Mouse (Mus musculus) heart, embryonic 13.5 days (tissue): Measurements from ENCODE around the gene Cep63. TPM values are rescaled to one million over a fixed set of nuclear protein-coding genes. Genes with fewer than 3 reads are reported as not detected.

ENCODE experiments used
- ATAC-seq: fragments of 200-750 bp; cut with Nextera tagmentation; 2 replicates; pipeline ENCODE4 v1.8.0; 2017; ENCODE audit warnings: moderate TSS enrichment; ENCODE audit not compliant: insufficient number of reproducible peaks, low FRiP score, low TSS enrichment; ENCODE audit errors: extremely low read depth
- H3K27ac ChIP-seq: fragments of 300-500 bp; sonication (generic); replicated peaks from 2 replicates; pipeline ENCODE4 v1.5.1; 2015; ENCODE audit warnings: moderate library complexity, mild to moderate bottlenecking, inconsistent platforms
- H3K27me3 ChIP-seq: fragments of 300-500 bp; sonication (generic); replicated peaks from 2 replicates; pipeline ENCODE4 v1.6.1; 2015; ENCODE audit warnings: mild to moderate bottlenecking, inconsistent platforms
- H3K36me3 ChIP-seq: fragments of 300-500 bp; sonication (generic); 2 replicates; pipeline ENCODE4 v1.6.1; 2015; ENCODE audit warnings: mild to moderate bottlenecking, inconsistent platforms
- H3K4me1 ChIP-seq: fragments of 300-500 bp; sonication (generic); 2 replicates; pipeline ENCODE4 v1.6.1; 2015; ENCODE audit warnings: inconsistent platforms
- H3K4me2 ChIP-seq: fragments of 300-500 bp; sonication (generic); 2 replicates; pipeline ENCODE4 v1.6.1; 2015; ENCODE audit warnings: inconsistent platforms, mild to moderate bottlenecking, moderate library complexity
- H3K4me3 ChIP-seq: fragments of 300-500 bp; sonication (generic); 2 replicates; pipeline ENCODE4 v1.5.1; 2015; ENCODE audit warnings: moderate library complexity, mild to moderate bottlenecking, inconsistent platforms
- H3K9ac ChIP-seq: fragments of 300-500 bp; sonication (generic); 2 replicates; pipeline ENCODE4 v1.6.1; 2015; ENCODE audit warnings: inconsistent platforms, mild to moderate bottlenecking, moderate library complexity
- H3K9me3 ChIP-seq: fragments of 300-500 bp; sonication (generic); 2 replicates; pipeline ENCODE4 v1.6.1; 2016; ENCODE audit warnings: inconsistent platforms
- WGBS: fragments of 180-500 bp; shearing (Covaris S2); methylation state at CpG from one replicate; pipeline ENCODE4 v1.1.7; 2015; ENCODE audit warnings: mixed read lengths; 5-methylcytosine and 5-hydroxymethylcytosine counted together
- polyA plus RNA-seq: library from polyadenylated mRNA; unstranded; fragments of >200 nt; fragmentation: Nextera tagmentation; extraction: Ambion mirVana; gene quantifications from 2 replicates; pipeline ENCODE4 v1.2.1, GENCODE M21; 2015

The Cep63 gene
- polyA plus RNA-seq, 1 experiment from 2014 or later = 43.6 TPM

DNA sequence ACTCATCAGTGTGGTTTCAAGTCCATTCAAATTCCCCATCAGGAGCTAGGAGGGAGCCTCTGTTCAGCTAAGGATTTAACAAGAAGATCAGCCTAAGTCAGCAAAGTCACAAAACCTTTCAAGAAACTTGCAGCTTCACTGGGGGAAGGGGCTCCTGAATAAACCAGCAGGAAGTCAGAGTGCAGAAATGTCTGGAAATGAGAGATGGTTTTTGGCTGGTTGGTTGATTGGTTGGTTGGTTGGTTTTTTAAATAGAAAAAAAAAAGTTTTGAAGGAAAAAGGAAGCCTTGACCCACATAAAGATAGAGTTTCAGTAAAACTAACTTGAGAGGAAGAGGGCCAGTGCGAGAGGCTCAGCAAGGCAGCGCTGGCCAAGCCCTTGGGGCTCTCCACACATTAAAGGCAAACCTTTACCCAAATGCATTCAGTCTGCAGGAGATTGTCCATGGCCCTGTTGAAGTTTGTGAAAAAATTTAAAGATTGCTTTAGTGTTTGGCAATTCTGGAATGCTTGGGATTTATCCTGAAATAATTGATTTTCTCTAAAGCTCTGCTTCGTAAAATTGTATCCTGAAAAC, 18.9 kb upstream of the Cep63 start:
- ATAC-seq = no peak
- 76% methylated on average over 3 of the region's 3 CpGs for WGBS
- Histone ChIP-seq H3K36me3 (no peaks in the 10 kb centered on the region), H3K27ac (peak overlapping the region; percentile 90), H3K9ac (no peak overlapping the region), H3K27me3 (no peaks in the 10 kb centered on the region), H3K4me3 (no peak overlapping the region), H3K9me3 (no peaks in the 10 kb centered on the region), H3K4me1 (peaks cover 51% of the 10 kb centered on the region), H3K4me2 (no peak overlapping the region)

GRCm38 (mm10) chr9:102643486-102644101, 17.3 kb upstream of the Cep63 start:
- H3K4me2 ChIP-seq = peak overlapping the region; percentile 54
- H3K4me1 ChIP-seq = peaks cover 61% of the 10 kb centered on the region
- peak overlapping the region; percentile 90 for H3K27ac ChIP-seq
- ATAC-seq = 0 out of 2 replicates have a peak, but pooled peaks have one; percentile 40
- no peaks in the 10 kb centered on the region for H3K27me3 ChIP-seq
- H3K36me3 ChIP-seq = no peaks in the 10 kb centered on the region
- H3K4me3 ChIP-seq = peak overlapping the region; percentile 24
- WGBS = 13% methylated on average over 10 of the region's 10 CpGs
- peak overlapping the region; percentile 72 for H3K9ac ChIP-seq
- no peaks in the 10 kb centered on the region for H3K9me3 ChIP-seq

DNA sequence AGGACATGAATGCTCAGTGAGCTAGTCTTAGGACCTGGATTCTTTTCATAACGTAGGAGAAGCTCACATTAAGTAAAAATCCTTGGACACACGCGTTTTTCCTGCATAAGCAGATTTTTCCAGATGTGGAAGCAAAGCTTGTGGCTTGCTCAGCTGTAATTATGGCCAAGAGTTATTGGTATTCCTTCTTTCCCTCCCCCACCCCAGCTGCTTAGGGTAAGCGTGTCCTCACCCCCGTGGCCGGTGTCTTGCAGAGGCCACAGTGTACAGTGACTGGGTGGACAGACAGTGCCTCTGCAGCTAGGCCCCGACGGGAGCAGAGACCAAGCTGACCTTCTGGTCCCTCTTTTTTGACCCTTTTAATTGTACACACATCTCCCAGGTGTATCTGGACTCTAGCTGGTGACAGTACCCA, 16.7 kb upstream of the Cep63 start:
- Histone ChIP-seq H3K27ac (peak overlapping the region; percentile 90), H3K27me3 (no peaks in the 10 kb centered on the region), H3K9ac (peak overlapping the region; percentile 72; the same call in 1 of the 2 replicates), H3K36me3 (no peaks in the 10 kb centered on the region), H3K4me1 (peaks cover 62% of the 10 kb centered on the region), H3K9me3 (no peaks in the 10 kb centered on the region), H3K4me3 (no peak overlapping the region), H3K4me2 (peak overlapping the region; percentile 54)
- no peak for ATAC-seq
- 33% methylated on average over 8 of the region's 8 CpGs for WGBS

DNA sequence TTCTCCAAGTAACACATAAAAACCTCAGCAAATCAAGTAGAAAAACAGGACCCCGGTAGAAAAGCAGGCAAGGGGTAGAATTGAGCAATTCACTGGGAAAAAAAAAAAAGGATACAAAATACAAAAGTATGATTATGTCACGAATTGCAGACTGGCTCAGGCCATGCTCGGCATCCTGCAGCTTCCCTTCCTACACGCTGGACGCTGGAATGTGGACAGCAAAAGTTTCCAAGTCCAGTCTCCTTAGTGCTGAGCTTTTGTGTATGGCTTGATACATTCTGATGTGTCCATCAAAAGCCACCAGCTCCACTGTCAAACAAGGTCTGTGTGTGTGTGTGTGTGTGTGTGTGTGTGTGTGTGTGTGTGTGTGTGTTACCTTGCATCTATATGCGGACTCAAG, 15.2 kb upstream of the Cep63 start:
- peaks cover 67% of the 10 kb centered on the region for H3K4me1 ChIP-seq
- WGBS = 32% methylated on average over 6 of the region's 6 CpGs
- H3K27ac ChIP-seq = peak overlapping the region; percentile 90; the same call in 1 of the 2 replicates
- no peaks in the 10 kb centered on the region for H3K9me3 ChIP-seq
- no peaks in the 10 kb centered on the region for H3K27me3 ChIP-seq
- H3K36me3 ChIP-seq = no peaks in the 10 kb centered on the region
- H3K4me2 ChIP-seq = no peak overlapping the region
- no peak for ATAC-seq
- H3K9ac ChIP-seq = no peak overlapping the region
- H3K4me3 ChIP-seq = no peak overlapping the region

DNA sequence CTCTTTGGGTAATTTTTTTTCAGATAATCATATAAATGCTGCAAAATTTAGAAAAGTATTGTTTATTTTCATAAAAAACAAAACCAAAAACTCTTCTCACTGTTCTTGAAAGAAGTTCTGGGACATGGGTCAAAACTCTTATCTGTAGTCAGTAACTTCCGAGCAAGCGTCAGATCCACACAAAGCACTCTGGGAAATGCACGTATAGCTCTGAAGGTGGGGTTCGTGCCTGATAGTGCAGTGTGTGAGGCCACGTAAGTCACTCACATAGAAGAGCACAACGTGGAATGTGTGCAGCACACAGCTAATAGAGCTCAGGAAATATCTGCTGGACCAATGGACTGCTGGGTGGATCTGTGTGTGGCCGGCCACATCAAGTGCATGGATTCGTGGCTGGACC, 13.2 kb upstream of the Cep63 start:
- no peaks in the 10 kb centered on the region for H3K27me3 ChIP-seq
- no peak overlapping the region for H3K4me2 ChIP-seq
- WGBS = 53% methylated on average over 8 of the region's 8 CpGs
- H3K9me3 ChIP-seq = no peaks in the 10 kb centered on the region
- no peak for ATAC-seq
- H3K9ac ChIP-seq = no peak overlapping the region
- H3K4me3 ChIP-seq = no peak overlapping the region
- H3K4me1 ChIP-seq = peaks cover 68% of the 10 kb centered on the region
- H3K36me3 ChIP-seq = 0 out of 2 replicates have a peak, but pooled peaks cover 2% of the 10 kb centered on the region
- H3K27ac ChIP-seq = peak overlapping the region; percentile 57

DNA sequence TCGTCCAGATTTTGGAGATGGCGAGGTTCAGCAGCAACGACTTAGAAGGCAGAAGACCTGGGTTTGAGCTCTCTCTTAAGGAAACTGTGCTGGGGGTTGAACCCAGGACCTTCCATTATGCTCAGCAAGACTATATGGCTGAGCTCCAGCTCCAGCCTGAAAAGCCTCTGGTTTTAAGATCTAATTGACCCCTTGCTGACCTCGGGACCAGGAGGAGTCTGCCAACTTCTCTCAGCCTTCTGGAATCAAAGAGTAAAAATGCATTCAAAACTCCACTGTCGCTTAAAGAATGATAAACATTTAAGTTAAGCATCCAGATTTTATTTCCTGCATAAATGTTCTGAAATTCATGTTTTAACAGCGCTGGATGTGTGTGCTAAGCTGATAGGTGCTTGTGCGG, 12.6 kb upstream of the Cep63 start:
- Histone ChIP-seq H3K27me3 (no peaks in the 10 kb centered on the region), H3K27ac (peak overlapping the region; percentile 57)
- WGBS = 60% methylated on average over 7 of the region's 7 CpGs

GRCm38 (mm10) chr9:102637115-102637514, 10.8 kb upstream of the Cep63 start:
- ATAC-seq = no peak
- Histone ChIP-seq H3K36me3 (peaks cover 9% of the 10 kb centered on the region), H3K9ac (no peak overlapping the region), H3K4me1 (peaks cover 59% of the 10 kb centered on the region), H3K27me3 (no peaks in the 10 kb centered on the region), H3K4me3 (no peak overlapping the region), H3K4me2 (no peak overlapping the region), H3K27ac (no peak overlapping the region), H3K9me3 (no peaks in the 10 kb centered on the region)
- 57% methylated on average over 4 of the region's 4 CpGs for WGBS

More for the DNA sequence above, 12.6 kb upstream of the Cep63 start:
- H3K36me3 ChIP-seq = 0 out of 2 replicates have a peak, but pooled peaks cover 3% of the 10 kb centered on the region
- ATAC-seq = no peak
- H3K4me2 ChIP-seq = no peak overlapping the region
- H3K9me3 ChIP-seq = no peaks in the 10 kb centered on the region
- H3K4me1 ChIP-seq = peaks cover 68% of the 10 kb centered on the region
- peak overlapping the region; percentile 52 for H3K9ac ChIP-seq
- no peak overlapping the region for H3K4me3 ChIP-seq

GRCm38 (mm10) chr9:102636553-102636952, 10.2 kb upstream of the Cep63 start:
- Histone ChIP-seq H3K27ac (no peak overlapping the region), H3K4me1 (peaks cover 54% of the 10 kb centered on the region), H3K27me3 (no peaks in the 10 kb centered on the region), H3K9me3 (no peaks in the 10 kb centered on the region), H3K4me2 (no peak overlapping the region), H3K4me3 (no peak overlapping the region), H3K36me3 (peaks cover 14% of the 10 kb centered on the region), H3K9ac (no peak overlapping the region)
- ATAC-seq = no peak
- WGBS = 2% methylated on average over 4 of the region's 4 CpGs

- Histone ChIP-seq H3K36me3 (peaks cover 31% of the 10 kb centered on the region), H3K27ac (peak overlapping the region; percentile 57), H3K9me3 (no peaks in the 10 kb centered on the region), H3K4me1 (peaks cover 47% of the 10 kb centered on the region), H3K4me3 (no peak overlapping the region), H3K9ac (peak overlapping the region; percentile 4; the same call in 1 of the 2 replicates), H3K27me3 (no peaks in the 10 kb centered on the region), H3K4me2 (peak overlapping the region; percentile 0)
- 27% methylated on average over 8 of the region's 8 CpGs for WGBS
- no peak for ATAC-seq
Measured at GRCm38 (mm10) chr9:102634453-102634852, 8.1 kb upstream of the Cep63 start.

GRCm38 (mm10) chr9:102632923-102633537, 6.7 kb upstream of the Cep63 start:
- WGBS = 44% methylated on average over 1 of the region's 1 CpGs
- Histone ChIP-seq H3K36me3 (peaks cover 31% of the 10 kb centered on the region), H3K4me1 (peaks cover 44% of the 10 kb centered on the region), H3K9ac (no peak overlapping the region; the same call in 1 of the 2 replicates), H3K27ac (peak overlapping the region; percentile 57), H3K4me2 (no peak overlapping the region), H3K4me3 (no peak overlapping the region), H3K9me3 (no peaks in the 10 kb centered on the region), H3K27me3 (no peaks in the 10 kb centered on the region)
- no peak for ATAC-seq

DNA sequence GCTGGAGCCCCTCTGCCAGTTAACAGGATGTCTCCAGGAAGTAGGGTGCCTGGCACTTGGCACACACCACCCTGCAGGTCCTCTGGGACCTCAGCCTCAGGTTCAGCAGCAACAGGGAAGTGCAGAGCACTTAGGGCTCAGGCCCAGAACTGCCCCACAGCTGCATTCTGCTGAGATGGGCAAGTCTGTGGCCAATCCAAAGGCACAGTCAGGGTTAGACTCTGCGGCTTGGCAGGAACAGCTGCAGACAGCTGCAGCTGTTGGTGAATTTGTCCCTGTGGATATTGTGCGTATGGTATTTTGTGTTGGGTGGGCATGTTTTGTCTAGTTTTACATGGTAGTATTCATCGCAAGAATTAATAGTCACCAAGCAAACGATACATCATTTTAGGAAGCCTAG, 5.8 kb upstream of the Cep63 start:
- no peak overlapping the region for H3K4me2 ChIP-seq
- H3K36me3 ChIP-seq = peaks cover 31% of the 10 kb centered on the region
- no peak overlapping the region for H3K9ac ChIP-seq
- no peak overlapping the region for H3K4me3 ChIP-seq
- H3K9me3 ChIP-seq = no peaks in the 10 kb centered on the region
- H3K4me1 ChIP-seq = peaks cover 45% of the 10 kb centered on the region
- no peak overlapping the region for H3K27ac ChIP-seq
- no peak for ATAC-seq
- 88% methylated on average over 4 of the region's 4 CpGs for WGBS
- no peaks in the 10 kb centered on the region for H3K27me3 ChIP-seq
